Mouse (Mus musculus) layer of hippocampus, postnatal 36 days (tissue): ENCODE results near the gene Chchd6. TPM values are rescaled to one million over a fixed set of nuclear protein-coding genes. Genes with fewer than 3 reads are reported as not detected.

Experiments
- DNase-seq, 2 experiments: peaks; one replicate each; pipeline ENCODE4 v3.0.0; 2022
- total RNA-seq, 2 experiments: library from RNA; stranded (reverse); gene quantifications; 2 replicates each; pipeline ENCODE4 v1.2.3; 2021

Chchd6 gene
- total RNA-seq, 2 experiments from 2014 or later = 63.0 to 64.8 TPM

GRCm38 (mm10) chr6:89584634-89585409 lies 10.6 kb downstream of the Chchd6 start:
- peak; percentile 28 to 38 for DNase-seq

- DNase-seq = no peak
These were observed 12.3 kb downstream of the Chchd6 start for GRCm38 (mm10) chr6:89583170-89583569.

GRCm38 (mm10) chr6:89574641-89575040 lies 20.8 kb downstream of the Chchd6 start:
- no peak for DNase-seq

- no peak for DNase-seq
These were observed 21.7 kb downstream of the Chchd6 start for GRCm38 (mm10) chr6:89573768-89574167.

GRCm38 (mm10) chr6:89572921-89573636 lies 22.4 kb downstream of the Chchd6 start:
- no peak for DNase-seq

GRCm38 (mm10) chr6:89569370-89569769 lies 26.1 kb downstream of the Chchd6 start:
- no peak for DNase-seq

- DNase-seq = no peak
These were observed 28.7 kb downstream of the Chchd6 start for GRCm38 (mm10) chr6:89566740-89567139.

GRCm38 (mm10) chr6:89563381-89563780 lies 32.1 kb downstream of the Chchd6 start:
- DNase-seq = no peak

- no peak for DNase-seq
These were observed 34.6 kb downstream of the Chchd6 start for GRCm38 (mm10) chr6:89560826-89561225.

GRCm38 (mm10) chr6:89557654-89558053 lies 37.8 kb downstream of the Chchd6 start:
- no peak for DNase-seq

- no peak for DNase-seq
These were observed 38.9 kb downstream of the Chchd6 start for GRCm38 (mm10) chr6:89556566-89556965.

GRCm38 (mm10) chr6:89555971-89556370 lies 39.5 kb downstream of the Chchd6 start:
- no peak for DNase-seq

- DNase-seq = peak; percentile 55 to 64
These were observed 41.4 kb downstream of the Chchd6 start for GRCm38 (mm10) chr6:89554029-89554428.

- DNase-seq = peak; percentile 83 to 86
These were observed 42.3 kb downstream of the Chchd6 start for GRCm38 (mm10) chr6:89553012-89553704.

- no peak for DNase-seq
These were observed 43.0 kb downstream of the Chchd6 start for GRCm38 (mm10) chr6:89552321-89553011.

GRCm38 (mm10) chr6:89549157-89549556 lies 46.3 kb downstream of the Chchd6 start:
- no peak for DNase-seq

GRCm38 (mm10) chr6:89547951-89548350 lies 47.5 kb downstream of the Chchd6 start:
- DNase-seq = no peak

GRCm38 (mm10) chr6:89538102-89538751 lies 57.2 kb downstream of the Chchd6 start:
- DNase-seq = no peak

- DNase-seq = no peak
These were observed 59.7 kb downstream of the Chchd6 start for GRCm38 (mm10) chr6:89535626-89536225.

- DNase-seq = no peak
These were observed 70.7 kb downstream of the Chchd6 start for GRCm38 (mm10) chr6:89524766-89525165.

GRCm38 (mm10) chr6:89510154-89510553 lies 85.3 kb downstream of the Chchd6 start:
- no peak for DNase-seq

- no peak for DNase-seq
These were observed 86.7 kb downstream of the Chchd6 start for GRCm38 (mm10) chr6:89508725-89509124.
